Mouse (Mus musculus) limb, embryonic 14.5 days (tissue): ENCODE results near the gene Birc2. TPM values are rescaled to one million over a fixed set of nuclear protein-coding genes. Genes with fewer than 3 reads are reported as not detected.

Experiments used
- ATAC-seq: fragments of 200-750 bp; cut with Nextera tagmentation; 2 replicates; pipeline ENCODE4 v1.8.0; 2017; ENCODE audit warnings: low read depth, moderate number of reproducible peaks, moderate TSS enrichment; ENCODE audit not compliant: low FRiP score
- DNase-seq: peaks from one replicate; pipeline ENCODE4 v3.0.0-alpha.2; 2015; ENCODE audit warnings: low spot score
- H3K27ac ChIP-seq: fragments of 300-500 bp; sonication (generic); replicated peaks from 2 replicates; pipeline ENCODE4 v1.5.1; 2014; ENCODE audit warnings: low read depth, mild to moderate bottlenecking, low read length, moderate library complexity, mixed read lengths
- H3K27me3 ChIP-seq: fragments of 300-500 bp; sonication (generic); 2 replicates; pipeline ENCODE4 v1.6.1; 2014; ENCODE audit warnings: low read length, mixed read lengths; ENCODE audit not compliant: control insufficient read depth, insufficient read depth
- H3K36me3 ChIP-seq: fragments of 300-500 bp; sonication (generic); 2 replicates; pipeline ENCODE4 v1.6.1; 2014; ENCODE audit warnings: mild to moderate bottlenecking, low read length, moderate library complexity, mixed read lengths; ENCODE audit not compliant: control insufficient read depth, insufficient read depth
- H3K4me1 ChIP-seq: fragments of 300-500 bp; sonication (generic); 2 replicates; pipeline ENCODE4 v1.6.1; 2014; ENCODE audit warnings: antibody characterized with exemption, low read length, mixed read lengths; ENCODE audit not compliant: control insufficient read depth, insufficient read depth
- H3K4me2 ChIP-seq: fragments of 300-500 bp; sonication (generic); replicated peaks from 2 replicates; pipeline ENCODE4 v1.6.1; 2014; ENCODE audit warnings: low read depth, mild to moderate bottlenecking, low read length, moderate library complexity; ENCODE audit not compliant: severe bottlenecking
- H3K4me3 ChIP-seq: fragments of 300-500 bp; sonication (generic); replicated peaks from 2 replicates; pipeline ENCODE4 v1.5.1; 2014; ENCODE audit warnings: low read length
- H3K9ac ChIP-seq: fragments of 300-500 bp; sonication (generic); 2 replicates; pipeline ENCODE4 v1.6.1; 2014; ENCODE audit warnings: mild to moderate bottlenecking, low read depth, low read length, moderate library complexity; ENCODE audit not compliant: severe bottlenecking
- H3K9me3 ChIP-seq: fragments of 300-500 bp; sonication (generic); 2 replicates; pipeline ENCODE4 v1.6.1; 2016; ENCODE audit warnings: low read length; ENCODE audit not compliant: control insufficient read depth
- POLR2A ChIP-seq: fragments of 200-500 bp; IDR thresholded peaks from 2 replicates; pipeline ENCODE4 v1.8.0; 2012; ENCODE audit warnings: inconsistent platforms, mild to moderate bottlenecking, moderate library complexity, borderline replicate concordance; ENCODE audit not compliant: insufficient read depth, insufficient read length; ENCODE audit errors: extremely low read depth
- WGBS: fragments of 180-500 bp; shearing (Covaris S2); extraction: QIAGEN DNeasy Blood & Tissue Kit; methylation state at CpG from one replicate; pipeline ENCODE4 v1.1.7; 2014; 5-methylcytosine and 5-hydroxymethylcytosine counted together
- polyA plus RNA-seq, 2 experiments: library from polyadenylated mRNA; depleted of rRNA in 1 of 2; stranded (reverse) in 1 of 2; unstranded in 1 of 2; fragments of >200 nt; fragmentation: Nextera tagmentation in 1 of 2; extraction: Ambion mirVana in 1 of 2; gene quantifications; 2 replicates each; pipeline versions ENCODE4 v1.2.1 to v1.2.3; 2012 to 2014

Birc2 gene
- polyA plus RNA-seq, 2 experiments, result 41.2 to 41.7 TPM

DNA sequence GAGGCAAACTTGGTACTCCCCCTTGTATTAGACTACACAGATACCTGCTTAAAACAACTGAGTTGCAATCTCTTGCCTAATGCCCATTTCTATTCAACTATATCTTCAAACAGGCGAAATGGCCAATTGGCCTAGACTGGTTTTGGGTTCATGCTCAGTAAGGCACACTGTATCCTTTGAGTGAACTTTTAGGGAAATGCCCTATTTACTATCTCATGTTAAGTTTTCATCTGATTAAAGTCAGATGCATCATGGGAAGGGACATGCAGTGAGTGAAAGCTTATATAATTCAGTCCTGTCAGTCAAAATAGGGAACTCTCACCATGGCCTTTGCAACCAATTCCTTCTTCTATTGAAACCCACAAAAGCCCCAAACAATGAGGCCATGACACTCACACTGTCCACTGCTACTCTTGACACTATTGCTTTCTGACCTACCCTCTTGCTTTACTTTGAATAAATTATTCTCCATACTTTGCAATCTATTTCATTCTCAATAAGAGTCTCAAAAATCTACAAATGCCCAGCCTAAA lies 9.9 kb upstream of the Birc2 start:
- Histone ChIP-seq H3K4me2 (no peak overlapping the region), H3K9ac (no peak overlapping the region), H3K4me1 (no peaks in the 10 kb centered on the region), H3K9me3 (no peaks in the 10 kb centered on the region), H3K4me3 (no peak overlapping the region), H3K27me3 (no peaks in the 10 kb centered on the region), H3K36me3 (no peaks in the 10 kb centered on the region), H3K27ac (no peak overlapping the region)
- TF ChIP-seq POLR2A, result no peak
- ATAC-seq (no peak), DNase-seq (no peak)
- 91% methylated on average over 1 of the region's 1 CpGs for WGBS

DNA sequence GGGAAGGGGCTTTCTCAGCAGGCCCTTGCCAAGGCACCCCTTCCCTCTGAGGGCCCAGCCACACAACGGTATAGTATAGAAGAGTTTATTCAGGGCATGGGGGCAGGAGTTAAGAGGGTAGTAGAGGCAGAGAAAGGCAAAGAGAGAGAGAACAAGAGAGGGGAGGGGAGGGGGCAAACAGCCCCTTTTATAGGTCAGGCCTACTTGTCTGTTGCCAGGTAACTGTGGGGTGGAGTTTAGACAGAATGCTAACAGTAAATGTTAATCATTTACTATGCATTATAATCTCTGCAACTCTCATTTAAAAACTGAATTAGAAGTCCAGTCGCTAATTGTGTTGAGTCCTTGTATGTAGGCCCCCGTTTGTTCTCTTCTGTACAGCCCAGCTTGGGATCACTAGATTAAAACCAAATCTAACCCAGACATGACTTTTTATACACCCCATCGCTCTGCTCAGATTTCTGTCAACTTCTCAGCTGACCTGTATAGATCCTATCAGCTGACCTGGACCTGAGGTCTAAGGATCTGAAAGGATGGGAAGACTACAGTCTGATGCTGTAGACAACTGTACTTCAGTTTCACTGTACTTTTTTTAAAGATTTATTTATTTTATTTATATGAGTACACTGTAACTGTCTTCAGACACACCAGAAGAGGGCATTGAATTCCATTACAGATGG lies 8.5 kb upstream of the Birc2 start:
- H3K9ac ChIP-seq, result no peak overlapping the region
- no peak overlapping the region for H3K4me2 ChIP-seq
- WGBS, result 70% methylated on average over 4 of the region's 4 CpGs
- no peak for ATAC-seq
- no peak overlapping the region for H3K4me3 ChIP-seq
- H3K27ac ChIP-seq, result no peak overlapping the region
- no peak for DNase-seq
- TF ChIP-seq POLR2A, result no peak
- no peaks in the 10 kb centered on the region for H3K27me3 ChIP-seq
- H3K9me3 ChIP-seq, result no peaks in the 10 kb centered on the region
- H3K4me1 ChIP-seq, result no peaks in the 10 kb centered on the region
- no peaks in the 10 kb centered on the region for H3K36me3 ChIP-seq

DNA sequence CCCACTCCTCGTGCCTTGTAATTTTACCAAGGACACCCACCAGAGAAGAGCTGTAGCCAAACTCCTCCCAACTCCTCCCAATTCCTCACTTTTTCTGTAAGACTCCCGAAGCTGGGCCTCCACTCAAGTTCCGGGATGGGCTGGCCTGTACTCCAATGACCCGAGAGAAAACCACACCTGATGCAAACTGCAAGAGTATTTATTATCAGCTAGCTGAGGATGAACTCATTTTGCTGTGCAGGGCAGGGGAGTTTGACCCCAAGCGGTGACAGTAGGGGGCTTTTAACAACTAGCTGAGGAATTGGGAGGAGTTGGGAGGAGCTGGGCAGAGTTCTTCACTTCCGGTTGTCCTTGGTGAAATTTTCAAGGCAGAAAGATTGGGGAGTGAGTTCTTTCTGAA lies 4.4 kb upstream of the Birc2 start:
- Histone ChIP-seq H3K4me1 (no peaks in the 10 kb centered on the region), H3K9ac (no peak overlapping the region), H3K36me3 (no peaks in the 10 kb centered on the region), H3K27ac (no peak overlapping the region), H3K4me2 (no peak overlapping the region), H3K9me3 (no peaks in the 10 kb centered on the region), H3K27me3 (no peaks in the 10 kb centered on the region), H3K4me3 (no peak overlapping the region)
- WGBS, result 67% methylated on average over 6 of the region's 6 CpGs
- DNase-seq (no peak), ATAC-seq (no peak)
- TF ChIP-seq POLR2A, result no peak

DNA sequence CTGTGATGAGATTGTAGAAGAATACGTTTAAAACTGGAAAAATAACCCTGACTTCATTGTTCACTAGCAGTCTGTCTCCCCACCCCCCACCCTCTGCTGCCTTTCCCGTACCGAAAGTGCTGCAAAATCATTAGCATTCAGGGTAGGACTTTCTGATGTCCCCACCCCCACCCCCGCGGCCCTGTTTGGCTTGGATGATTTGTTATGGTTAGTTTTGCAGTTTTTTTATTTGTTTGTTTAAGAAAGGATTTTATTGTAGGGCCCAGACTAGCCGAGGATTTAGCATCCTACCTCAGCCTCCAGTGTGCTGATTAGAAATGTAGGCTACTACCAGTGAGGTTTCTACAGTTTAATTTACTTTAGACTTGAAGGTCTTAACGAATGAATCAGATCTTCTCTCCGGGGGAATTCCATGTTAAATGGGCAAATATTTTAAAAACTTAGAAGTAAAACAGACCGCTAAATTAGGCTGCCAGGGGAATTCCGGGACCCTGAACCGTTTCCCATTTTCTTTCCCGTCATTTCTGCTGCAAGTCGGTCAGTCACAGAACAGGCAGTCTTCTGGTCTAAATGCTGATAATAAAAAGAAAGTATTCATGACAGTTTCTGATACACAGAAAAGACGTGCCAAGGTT lies 1.1 kb upstream of the Birc2 start:
- H3K36me3 ChIP-seq, result peaks cover 16% of the 10 kb centered on the region
- H3K4me3 ChIP-seq, result peak overlapping the region; percentile 72
- DNase-seq, result peak; percentile 12
- H3K27me3 ChIP-seq, result no peaks in the 10 kb centered on the region
- no peaks in the 10 kb centered on the region for H3K9me3 ChIP-seq
- peak overlapping the region; percentile 64 for H3K4me2 ChIP-seq
- TF ChIP-seq POLR2A, result no peak
- WGBS, result 12% methylated on average over 14 of the region's 14 CpGs
- H3K27ac ChIP-seq, result peak overlapping the region; percentile 99
- H3K4me1 ChIP-seq, result peaks cover 8% of the 10 kb centered on the region; the same call in 1 of the 2 replicates
- no peak for ATAC-seq
- H3K9ac ChIP-seq, result peak overlapping the region; percentile 90

DNA sequence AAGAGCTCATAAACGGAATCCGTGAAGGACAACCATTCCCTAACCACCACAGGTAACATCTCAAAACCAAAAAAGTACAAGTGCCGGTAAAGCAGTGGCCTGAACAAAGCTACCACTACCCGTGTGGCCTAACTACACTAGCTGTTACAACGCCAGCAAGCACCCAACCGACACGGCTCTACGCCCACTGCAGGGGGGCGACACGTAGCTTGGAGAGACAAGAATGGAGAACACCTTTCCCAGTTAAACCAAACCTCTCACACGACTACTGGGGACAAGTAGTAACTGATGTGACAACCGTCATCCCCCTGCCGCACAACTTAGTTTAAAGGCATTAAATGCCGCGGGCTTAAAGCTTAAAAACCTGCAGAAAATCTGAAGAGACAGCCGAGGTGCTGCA lies 533 bp downstream of the Birc2 start:
- ATAC-seq, result peak; percentile 19; the same call in 1 of the 2 replicates

More for the DNA sequence above, 533 bp downstream of the Birc2 start:
- Histone ChIP-seq H3K4me1 (peaks cover 12% of the 10 kb centered on the region; the same call in 1 of the 2 replicates), H3K9ac (peak overlapping the region; percentile 90), H3K27ac (peak overlapping the region; percentile 99), H3K36me3 (peaks cover 16% of the 10 kb centered on the region), H3K4me3 (peak overlapping the region; percentile 72), H3K4me2 (peak overlapping the region; percentile 64), H3K9me3 (no peaks in the 10 kb centered on the region), H3K27me3 (no peaks in the 10 kb centered on the region)
- under 1% methylated on average over 16 of the region's 16 CpGs for WGBS
- no peak for TF ChIP-seq POLR2A
- peak; percentile 62 for DNase-seq
